Mouse (Mus musculus) lung, postnatal 25 days (tissue): ENCODE results near the gene Garnl3.

Source experiments
- DNase-seq: peaks from one replicate; pipeline ENCODE4 v3.0.0; 2022; ENCODE audit warnings: low spot score

Gene Garnl3

GRCm38 (mm10) chr2:33131500-33132092, at the start of gene Garnl3:
Garnl3 (minus strand) TSS chr2:33131654.
- peak; percentile 65 for DNase-seq

- DNase-seq, result peak; percentile 44
These were observed 48.6 kb upstream of the Garnl3 start for GRCm38 (mm10) chr2:33179930-33180630.

DNA sequence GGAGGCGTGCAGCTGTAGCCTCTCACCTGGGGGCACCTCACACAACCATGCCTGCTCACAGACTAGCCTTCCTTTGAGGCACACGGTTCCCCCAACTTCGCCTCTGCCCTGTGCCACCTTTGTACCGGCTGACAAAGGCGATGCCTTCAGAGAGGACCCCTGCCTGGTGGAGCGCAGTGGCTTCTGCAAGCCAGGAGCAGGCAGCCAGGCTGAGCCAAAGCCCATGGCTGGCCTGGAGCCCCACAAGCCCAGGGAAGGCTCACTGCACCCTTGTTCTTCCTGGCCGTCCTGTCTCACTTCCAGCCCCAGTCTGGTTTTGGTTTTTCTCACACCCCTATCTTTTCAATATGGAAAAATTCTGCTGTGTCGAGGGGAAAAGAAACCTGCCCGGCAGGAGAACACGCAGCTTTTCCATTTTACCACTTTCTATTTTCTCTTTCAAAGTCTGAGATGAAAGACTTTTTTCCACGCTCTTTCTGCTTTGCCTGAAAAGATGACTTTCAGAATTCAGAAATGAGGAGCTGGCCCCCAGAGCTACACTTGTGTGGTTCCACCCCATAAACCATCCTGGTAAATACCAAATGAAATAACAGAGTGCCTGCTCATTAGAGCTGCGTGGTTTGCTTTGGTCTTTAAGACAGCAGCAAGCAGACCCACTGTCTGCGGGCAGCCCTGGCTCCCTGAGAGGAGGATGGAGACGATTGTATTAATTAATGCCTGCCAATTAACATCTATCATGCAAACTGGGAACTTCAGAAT, 47.9 kb upstream of the Garnl3 start:
- no peak for DNase-seq

GRCm38 (mm10) chr2:33178243-33178932, 46.9 kb upstream of the Garnl3 start:
- DNase-seq, result no peak

DNA sequence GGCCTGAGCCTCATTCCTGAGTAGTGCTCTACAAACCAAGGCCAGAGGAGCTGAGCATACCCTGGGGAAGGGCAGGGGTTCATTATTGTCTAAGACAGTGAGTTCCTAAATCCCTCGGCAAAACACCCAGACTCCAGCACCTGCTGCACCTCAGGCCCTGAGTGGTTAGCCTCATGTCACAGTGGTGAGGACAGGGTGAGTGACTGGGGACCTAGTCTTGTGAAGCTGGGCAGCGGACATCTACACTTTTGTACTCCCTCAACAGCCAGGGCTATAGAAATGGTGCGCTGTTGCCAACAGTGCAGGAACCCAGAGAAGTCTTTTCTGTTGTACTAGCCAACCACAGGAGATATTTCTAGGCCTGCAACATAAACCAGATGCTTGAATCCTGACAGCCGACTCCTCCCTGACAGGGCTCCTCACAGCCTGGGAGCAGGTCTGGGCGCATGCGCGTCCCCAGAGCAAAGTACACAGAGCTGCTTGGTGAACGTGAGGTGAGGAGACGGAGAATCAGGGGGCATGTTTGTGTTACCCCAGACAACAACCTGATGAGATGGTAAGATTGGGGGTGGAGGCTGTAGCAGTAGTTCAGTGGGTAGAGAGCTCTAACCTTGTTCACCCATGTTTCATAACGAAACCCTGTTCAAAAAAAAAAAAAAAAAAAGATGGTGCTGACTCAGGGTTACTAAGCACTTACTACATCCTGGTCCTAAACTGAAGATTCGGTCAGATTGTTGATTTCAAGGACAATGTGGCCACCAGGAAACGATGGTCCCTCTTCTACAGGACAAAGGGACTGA, 46.2 kb upstream of the Garnl3 start:
- no peak for DNase-seq

GRCm38 (mm10) chr2:33176921-33177320, 45.5 kb upstream of the Garnl3 start:
- no peak for DNase-seq

GRCm38 (mm10) chr2:33176516-33176915, 45.1 kb upstream of the Garnl3 start:
- no peak for DNase-seq

DNA sequence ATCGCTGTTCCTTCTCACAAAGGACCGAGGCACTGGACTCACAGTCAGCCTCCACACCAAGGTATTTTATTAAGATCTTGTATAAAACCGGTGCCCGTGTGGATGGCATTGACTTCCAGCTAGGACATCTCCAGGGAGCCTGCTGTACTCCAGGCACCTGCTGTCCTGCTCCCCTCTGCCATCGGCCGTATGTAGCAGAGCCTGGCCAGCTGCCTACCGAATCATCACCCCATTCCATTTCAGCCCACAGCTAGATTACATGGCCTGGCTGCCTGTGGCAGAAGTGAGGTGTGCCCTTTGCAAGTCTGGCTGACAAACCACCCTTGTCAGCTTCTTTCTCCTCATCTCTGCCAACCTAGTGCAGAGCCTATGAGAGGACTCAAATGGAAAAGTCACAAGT, 42.2 kb upstream of the Garnl3 start:
- DNase-seq, result no peak

DNA sequence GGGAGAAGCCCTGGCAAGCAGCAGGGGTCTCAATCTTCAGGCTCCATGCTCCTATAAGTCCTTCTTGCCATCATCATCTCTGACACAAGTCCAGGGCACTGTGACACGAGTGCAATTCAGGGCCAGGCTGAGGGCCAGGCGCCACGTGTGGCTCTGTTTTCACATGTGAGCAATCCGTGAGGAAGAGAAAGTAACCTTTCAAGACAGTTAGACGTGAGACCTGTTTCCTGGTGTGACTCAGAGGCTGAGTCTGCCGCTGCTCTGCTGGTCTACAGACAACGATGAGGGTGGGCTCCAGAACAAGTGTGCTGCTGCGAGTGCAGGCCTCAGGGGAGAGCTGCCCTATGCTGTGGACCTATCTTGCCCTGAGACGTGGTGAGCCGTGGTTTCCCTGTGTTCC, 41.7 kb upstream of the Garnl3 start:
- DNase-seq, result no peak

DNA sequence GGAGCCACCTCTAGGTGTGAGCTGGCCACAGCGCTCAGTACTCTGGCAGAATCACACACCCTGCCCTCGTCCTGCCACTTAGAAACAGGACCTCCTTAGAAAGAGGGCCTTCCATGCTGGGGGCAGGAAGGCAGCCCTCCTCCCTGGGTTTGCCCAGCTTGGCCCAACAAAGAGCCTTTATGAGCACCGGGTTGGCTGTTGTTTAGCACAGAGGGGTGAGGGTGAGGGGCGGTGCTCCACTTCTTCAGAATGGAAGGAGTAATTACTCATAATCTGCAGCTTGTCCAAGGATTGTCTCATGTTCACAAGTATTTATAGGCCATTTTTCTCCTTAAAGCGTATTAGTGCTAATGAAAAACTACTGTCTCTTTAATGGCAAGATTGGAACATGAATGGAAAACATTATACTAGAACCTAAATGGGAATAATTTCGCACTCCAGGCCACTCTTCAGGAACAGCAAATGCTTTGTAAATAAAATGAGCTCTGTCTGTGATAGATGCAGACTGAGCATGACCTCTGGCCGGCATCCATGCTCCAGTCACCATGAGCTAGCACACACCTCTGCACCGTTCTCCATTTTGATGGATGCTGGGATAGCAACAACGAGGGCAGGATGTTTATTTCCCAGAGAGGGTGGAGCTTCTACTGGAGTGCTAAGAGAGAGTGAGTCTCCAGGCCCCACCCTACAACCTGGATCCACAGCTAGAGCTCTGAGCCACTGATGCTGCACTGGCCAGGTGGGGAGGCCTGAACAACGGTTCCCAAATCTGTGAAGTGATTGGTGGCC, 39.5 kb upstream of the Garnl3 start:
- no peak for DNase-seq

- DNase-seq, result no peak
These were observed 38.0 kb upstream of the Garnl3 start for GRCm38 (mm10) chr2:33169445-33169844.

DNA sequence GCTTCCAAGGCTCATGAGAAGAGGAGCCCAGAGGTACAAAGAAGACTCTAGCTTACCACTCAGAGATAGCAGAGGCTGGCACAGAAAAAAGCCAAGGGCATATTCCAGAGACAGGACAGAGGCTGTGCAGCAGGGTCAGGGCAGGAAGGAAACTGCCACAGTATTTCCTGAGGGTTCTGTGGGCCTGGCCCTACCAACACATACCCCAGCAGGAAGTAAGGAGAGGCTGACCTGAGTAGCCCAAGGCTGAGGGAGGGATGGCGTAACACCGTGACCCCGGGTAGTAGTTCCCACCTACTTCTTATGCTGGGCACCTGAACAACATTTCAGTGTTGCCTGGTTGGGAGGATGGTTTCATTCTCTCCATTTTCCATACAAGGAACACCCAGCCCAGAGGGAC, 35.6 kb upstream of the Garnl3 start:
- no peak for DNase-seq

DNA sequence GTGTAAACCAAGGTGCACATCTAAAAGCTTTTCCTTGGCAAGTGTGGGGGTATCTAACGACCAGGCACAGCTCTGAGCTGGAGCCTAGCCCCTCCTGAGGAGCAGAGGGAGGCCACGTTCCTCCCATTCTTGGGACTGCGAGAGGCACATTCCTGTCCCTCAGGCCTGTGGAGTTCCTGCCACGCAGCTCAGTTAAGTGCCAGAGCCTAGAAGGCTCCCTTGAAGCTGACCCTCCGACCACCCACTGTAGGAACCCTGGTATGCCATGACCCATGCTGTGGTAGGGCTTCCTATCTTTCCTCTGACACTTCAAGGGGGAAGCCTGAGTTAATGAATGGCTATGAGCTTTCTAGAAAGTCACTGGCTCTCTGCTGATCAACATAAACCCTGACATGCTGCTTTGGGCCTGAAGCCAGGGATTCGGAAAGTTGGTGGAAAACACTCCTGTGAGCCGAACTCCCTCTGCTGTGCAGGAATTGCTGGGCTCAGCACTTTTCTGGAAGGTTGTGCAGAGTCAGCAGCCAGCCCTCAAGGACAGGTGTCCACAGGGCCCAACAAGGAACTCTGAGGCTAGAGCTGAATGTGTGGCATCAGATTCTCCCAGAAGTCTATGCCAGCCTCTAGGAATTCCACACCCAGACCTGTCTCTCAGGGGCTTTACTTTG, 34.4 kb upstream of the Garnl3 start:
- peak; percentile 32 for DNase-seq

DNA sequence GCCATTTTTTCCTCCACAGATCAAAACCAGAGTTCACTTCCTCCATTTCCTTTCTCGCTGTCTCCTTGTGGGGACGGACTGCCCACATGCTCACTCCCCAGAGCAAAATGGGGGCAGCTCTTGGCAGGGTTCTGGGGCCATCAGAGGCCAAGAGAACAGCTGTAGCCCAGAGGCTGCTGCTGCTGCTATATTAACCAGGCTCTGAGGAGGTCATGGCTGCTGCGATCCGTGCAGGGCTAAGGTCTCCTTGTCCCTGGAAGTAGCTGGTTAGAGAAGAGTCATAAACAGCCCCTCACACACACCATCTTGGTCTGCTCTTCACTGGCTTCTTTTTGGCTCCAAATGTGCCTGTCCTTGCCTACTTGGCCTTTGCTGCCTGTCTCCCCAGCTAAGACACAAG, 33.8 kb upstream of the Garnl3 start:
- no peak for DNase-seq

DNA sequence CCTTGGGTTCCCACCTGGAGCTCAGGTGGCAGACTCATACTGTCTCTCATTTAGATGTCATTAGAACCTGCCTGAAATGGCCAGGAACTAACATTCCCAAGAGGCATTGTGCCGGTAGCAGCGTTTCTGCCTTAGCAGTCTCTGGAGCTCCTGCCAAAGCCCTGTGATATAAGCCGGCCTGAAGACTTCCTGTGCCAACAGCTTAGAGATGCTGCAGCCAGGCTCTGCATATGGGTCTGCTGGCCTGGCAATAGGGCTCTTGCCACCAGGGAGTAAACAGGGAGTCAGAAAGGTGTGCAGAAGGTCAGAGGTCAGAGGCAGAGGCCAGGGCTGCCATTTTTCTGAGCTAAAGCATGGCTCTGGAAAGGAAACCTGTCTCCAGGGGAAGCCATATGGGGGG, 33.2 kb upstream of the Garnl3 start:
- no peak for DNase-seq

DNA sequence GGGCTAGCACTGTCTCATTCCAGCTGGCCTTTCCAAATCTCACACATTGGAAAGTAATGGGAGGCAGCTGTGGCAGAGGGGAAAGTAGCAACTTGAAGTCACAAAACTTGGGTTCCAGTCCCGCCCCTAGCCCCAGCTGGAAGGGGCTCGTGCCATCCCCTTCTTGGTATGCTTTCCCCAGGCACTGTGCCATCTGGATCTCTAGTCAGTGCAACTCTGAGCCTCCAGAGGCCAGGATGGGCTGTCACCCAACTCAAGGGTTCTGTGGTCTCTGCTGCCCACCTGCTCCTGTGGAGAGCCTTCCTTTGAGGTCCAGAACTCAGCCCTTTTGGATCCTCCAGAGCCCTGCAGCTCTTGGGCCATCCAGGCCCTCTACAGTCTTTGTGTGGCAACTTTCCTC, 30.7 kb upstream of the Garnl3 start:
- DNase-seq, result no peak

- peak; percentile 32 for DNase-seq
These were observed 29.0 kb upstream of the Garnl3 start for GRCm38 (mm10) chr2:33160326-33160973.

DNA sequence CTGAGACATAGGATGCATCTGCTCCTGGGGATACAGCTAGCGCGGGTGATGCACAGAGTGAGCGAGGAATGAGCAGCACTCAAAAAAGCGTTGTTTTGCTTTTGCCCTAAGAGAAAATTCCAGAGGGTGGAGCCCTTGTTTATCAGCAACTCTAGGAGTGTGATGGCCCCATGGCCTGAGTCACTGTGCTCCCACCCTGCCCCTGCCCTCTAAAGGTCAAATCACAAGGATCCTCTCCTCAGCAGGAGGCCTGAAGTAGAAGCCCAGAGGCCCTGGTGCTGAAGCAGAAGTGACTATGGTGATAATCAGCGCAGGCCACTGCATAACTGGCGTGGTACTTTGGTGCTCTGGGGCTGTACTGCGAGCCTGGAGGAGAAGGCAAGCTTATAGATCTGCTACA, 28.1 kb upstream of the Garnl3 start:
- no peak for DNase-seq

DNA sequence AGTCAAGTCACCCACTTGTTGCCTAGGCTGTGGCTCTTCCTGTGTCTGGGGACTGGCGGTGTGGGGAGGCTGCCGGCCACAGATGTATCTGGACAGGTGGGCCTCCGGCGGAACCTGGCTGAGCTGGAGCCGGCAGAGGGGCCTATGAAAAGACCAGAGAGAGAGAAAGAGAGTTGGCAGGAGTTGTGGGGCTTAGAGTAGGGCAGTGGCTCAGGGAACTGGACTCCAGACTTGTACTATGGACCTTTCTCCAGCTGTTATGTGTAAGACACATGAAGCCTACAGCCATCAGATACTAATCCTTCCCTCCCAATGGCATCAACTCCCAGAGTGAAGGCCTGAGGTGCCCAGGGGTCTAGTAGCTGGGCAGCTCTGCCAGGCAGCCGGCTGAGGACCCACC, 27.4 kb upstream of the Garnl3 start:
- DNase-seq, result no peak

DNA sequence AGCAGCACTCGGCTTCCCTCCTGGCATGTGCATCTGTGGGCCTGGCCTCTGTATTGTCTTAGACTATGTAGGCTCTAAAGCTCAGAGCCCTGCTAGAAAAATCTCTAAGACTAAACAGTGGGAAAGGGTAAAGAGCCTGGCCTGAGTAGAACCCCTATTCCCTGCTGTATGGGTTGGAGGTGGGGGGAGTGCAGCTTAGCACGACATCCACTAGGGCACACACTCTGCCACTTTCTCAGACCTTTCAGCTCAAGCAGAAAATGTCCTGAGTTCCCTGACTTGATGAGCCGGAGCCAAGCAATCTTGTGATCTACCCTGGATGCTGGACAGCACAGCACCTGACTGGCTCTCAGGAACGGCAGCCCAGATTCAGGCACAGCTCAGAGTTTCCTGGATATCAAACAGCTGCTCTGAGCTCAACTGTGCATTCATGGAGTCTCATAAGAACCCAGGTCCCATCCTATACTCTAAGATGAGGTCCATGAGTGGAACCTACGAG, 24.9 kb upstream of the Garnl3 start:
- no peak for DNase-seq
